Mouse (Mus musculus): Measurements from ENCODE around the gene Derl3.

Gene Derl3

DNA sequence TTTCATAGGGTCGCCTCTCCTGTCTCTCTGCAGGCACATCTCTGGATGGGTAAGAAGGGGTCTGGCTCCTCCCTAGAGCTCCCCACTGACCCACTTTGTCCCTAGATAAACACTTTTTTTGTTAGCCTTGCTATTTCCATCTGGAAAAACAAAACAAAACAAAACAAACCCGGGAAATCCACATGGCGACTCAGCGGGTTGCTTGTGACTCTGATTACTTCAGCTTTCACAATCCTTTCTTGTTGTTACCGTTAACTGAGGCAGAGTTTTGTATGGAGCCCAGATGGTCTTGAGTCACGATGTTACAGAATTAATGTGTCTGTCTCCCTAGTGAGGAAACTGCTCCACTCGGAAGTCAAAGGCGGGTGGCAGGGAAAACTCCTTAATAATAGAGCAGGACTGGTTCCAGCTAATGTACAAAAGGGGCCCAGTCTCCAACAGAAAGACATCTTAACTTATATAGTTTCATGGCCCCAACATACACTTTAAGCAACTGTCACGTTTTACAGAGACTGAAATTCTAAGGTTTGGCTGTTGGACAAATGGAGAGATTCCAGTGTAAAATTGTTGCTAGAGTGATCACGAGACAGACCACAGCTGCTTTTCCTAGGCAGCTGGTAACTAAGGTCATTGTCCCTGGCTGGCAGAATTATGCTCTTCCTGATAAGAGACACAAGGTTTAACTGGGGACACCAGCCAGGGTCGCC lies 51.0 kb downstream of the Derl3 start:
- DNase-seq = no peak

DNA sequence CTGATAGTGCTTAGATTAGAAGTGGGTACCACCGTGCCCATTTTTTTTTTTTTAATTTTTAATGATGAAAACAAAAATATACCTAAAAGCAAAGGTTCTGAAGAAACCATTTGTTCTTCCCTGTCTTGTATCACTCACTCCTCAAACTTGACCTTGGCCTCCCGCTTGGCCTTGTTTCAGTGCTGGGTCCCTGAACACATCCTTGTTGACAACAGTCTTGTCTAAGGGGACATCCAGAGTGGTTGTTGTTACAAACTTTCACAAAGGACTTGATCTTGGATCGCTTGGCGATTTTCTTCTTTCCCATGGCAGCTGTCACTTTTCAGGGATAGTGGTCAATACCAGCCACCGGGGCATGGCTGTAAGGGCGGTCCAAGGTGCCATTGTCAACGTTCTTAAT lies 52.0 kb downstream of the Derl3 start:
- DNase-seq = no peak
